Mouse (Mus musculus) kidney, embryonic 16.5 days (tissue): ENCODE data around the gene Slc35a2. TPM values are rescaled to one million over a fixed set of nuclear protein-coding genes. Genes with fewer than 3 reads are reported as not detected.
"Not testable (repeated sequence)": the region's sequence is repeated elsewhere in the genome, so short reads cannot be mapped to it uniquely, and the experiment has no call there.

ENCODE experiments used
- ATAC-seq: fragments of 200-750 bp; cut with Nextera tagmentation; 2 replicates; pipeline ENCODE4 v1.8.0; 2017; ENCODE audit warnings: moderate TSS enrichment; ENCODE audit not compliant: low FRiP score, low TSS enrichment
- H3K27ac ChIP-seq: fragments of 300-500 bp; sonication (generic); 2 replicates; pipeline ENCODE4 v1.5.1; 2014; ENCODE audit warnings: low read length
- H3K27me3 ChIP-seq: fragments of 300-500 bp; sonication (generic); 2 replicates; pipeline ENCODE4 v1.6.1; 2014; ENCODE audit warnings: low read length, control low read depth, mixed read lengths; ENCODE audit not compliant: insufficient read depth
- H3K36me3 ChIP-seq: fragments of 300-500 bp; sonication (generic); 2 replicates; pipeline ENCODE4 v1.6.1; 2014; ENCODE audit warnings: low read length, control low read depth, mixed read lengths; ENCODE audit not compliant: insufficient read depth
- H3K4me1 ChIP-seq: fragments of 300-500 bp; sonication (generic); 2 replicates; pipeline ENCODE4 v1.6.1; 2014; ENCODE audit warnings: low read length, control low read depth, mixed read lengths; ENCODE audit not compliant: insufficient read depth
- H3K4me2 ChIP-seq: fragments of 300-500 bp; sonication (generic); replicated peaks from 2 replicates; pipeline ENCODE4 v1.6.1; 2014; ENCODE audit warnings: low read depth, low read length
- H3K4me3 ChIP-seq: fragments of 300-500 bp; sonication (generic); 2 replicates; pipeline ENCODE4 v1.5.1; 2014; ENCODE audit warnings: mild to moderate bottlenecking, low read length
- H3K9ac ChIP-seq: fragments of 300-500 bp; sonication (generic); replicated peaks from 2 replicates; pipeline ENCODE4 v1.6.1; 2014; ENCODE audit warnings: low read length
- H3K9me3 ChIP-seq: fragments of 300-500 bp; sonication (generic); 2 replicates; pipeline ENCODE4 v1.6.1; 2016; ENCODE audit warnings: low read length, control low read depth
- WGBS: fragments of 180-500 bp; shearing (Covaris S2); extraction: QIAGEN DNeasy Blood & Tissue Kit; methylation state at CpG from one replicate; pipeline ENCODE4 v1.1.7; 2014; 5-methylcytosine and 5-hydroxymethylcytosine counted together
- polyA plus RNA-seq: library from polyadenylated mRNA; unstranded; fragments of >200 nt; fragmentation: Nextera tagmentation; extraction: Ambion mirVana; gene quantifications from 2 replicates; pipeline ENCODE4 v1.2.1, GENCODE M21; 2015

Slc35a2 gene
- polyA plus RNA-seq, 1 experiment from 2014 or later = 41.1 TPM

DNA sequence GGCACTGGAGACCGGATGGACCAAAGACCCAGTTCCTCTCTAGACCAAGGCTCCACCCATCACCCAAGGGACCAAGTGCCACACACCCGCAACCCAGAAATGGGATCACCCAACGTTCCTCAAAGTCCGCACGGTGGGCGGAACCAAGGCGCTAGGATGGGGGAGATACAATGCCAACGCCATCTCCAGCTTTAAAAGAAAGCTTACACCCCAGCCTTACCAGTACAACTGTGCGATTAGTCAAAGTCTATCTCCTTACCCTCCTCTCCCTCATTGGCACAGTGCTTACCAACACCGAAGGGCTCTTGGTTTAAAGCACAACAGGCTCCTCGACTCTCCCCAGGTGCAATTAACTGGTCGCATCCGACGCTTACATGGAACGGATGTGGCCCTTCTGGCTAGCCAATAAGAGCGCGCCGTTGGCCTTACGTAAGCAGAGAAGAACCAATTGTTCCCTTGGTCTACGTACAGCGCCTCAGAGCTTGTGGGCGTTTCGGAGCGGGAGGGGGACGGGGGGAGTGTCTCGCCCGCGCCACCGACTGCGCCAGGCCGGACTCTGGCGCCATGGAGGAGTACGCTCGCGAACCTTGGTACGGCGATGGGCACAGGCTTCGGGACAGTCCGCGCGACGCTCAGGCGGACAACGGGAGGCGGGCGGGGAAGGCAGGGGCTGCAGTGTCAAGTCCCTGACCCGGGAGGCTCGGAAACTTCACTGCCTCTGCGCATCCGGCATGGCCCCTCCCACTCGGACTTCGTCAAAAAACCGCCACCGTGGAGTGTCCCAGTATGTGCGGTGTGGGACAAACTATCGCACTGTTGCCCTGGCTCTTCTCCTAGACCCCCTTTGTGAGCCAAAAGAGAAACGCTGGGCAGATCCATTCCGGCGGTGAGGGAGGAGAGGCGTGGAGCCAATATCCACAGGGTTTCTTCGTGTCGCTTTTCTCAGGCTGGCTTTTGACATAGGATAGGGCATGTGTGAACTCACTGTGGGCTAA lies 15.3 kb downstream of the Slc35a2 start, which contains the start of the genes Pqbp1 and Timm17b:
Pqbp1 (minus strand) TSS at position 390 of the 995 bp plus-strand sequence.
Timm17b (plus strand) TSS at position 478 of the 995 bp plus-strand sequence.
- peak within 1 kb of the TSS; percentile 76 for H3K9ac ChIP-seq
- H3K27ac ChIP-seq = peak within 1 kb of the TSS; percentile 94
- WGBS = 20% methylated on average over 62 of the region's 62 CpGs
- H3K4me2 ChIP-seq = peak within 1 kb of the TSS; percentile 61
- H3K4me3 ChIP-seq = peak within 1 kb of the TSS; percentile 67
- no peaks in the 10 kb centered on the region for H3K27me3 ChIP-seq
- no peaks in the 10 kb centered on the region for H3K9me3 ChIP-seq
- H3K4me1 ChIP-seq = 0 out of 2 replicates have a peak, but pooled peaks cover 3% of the 10 kb centered on the region
- ATAC-seq = peak; percentile 99
- peaks cover 15% of the 10 kb centered on the region for H3K36me3 ChIP-seq

GRCm38 (mm10) chrX:7904441-7904840 lies 20.6 kb downstream of the Slc35a2 start:
- Histone ChIP-seq H3K9ac (no peak overlapping the region), H3K36me3 (0 out of 2 replicates have a peak, but pooled peaks cover 4% of the 10 kb centered on the region), H3K4me2 (no peak overlapping the region), H3K9me3 (no peaks in the 10 kb centered on the region), H3K4me1 (no peaks in the 10 kb centered on the region), H3K4me3 (no peak overlapping the region), H3K27me3 (no peaks in the 10 kb centered on the region), H3K27ac (no peak overlapping the region)
- WGBS = 88% methylated on average over 5 of the region's 5 CpGs
- no peak for ATAC-seq

DNA sequence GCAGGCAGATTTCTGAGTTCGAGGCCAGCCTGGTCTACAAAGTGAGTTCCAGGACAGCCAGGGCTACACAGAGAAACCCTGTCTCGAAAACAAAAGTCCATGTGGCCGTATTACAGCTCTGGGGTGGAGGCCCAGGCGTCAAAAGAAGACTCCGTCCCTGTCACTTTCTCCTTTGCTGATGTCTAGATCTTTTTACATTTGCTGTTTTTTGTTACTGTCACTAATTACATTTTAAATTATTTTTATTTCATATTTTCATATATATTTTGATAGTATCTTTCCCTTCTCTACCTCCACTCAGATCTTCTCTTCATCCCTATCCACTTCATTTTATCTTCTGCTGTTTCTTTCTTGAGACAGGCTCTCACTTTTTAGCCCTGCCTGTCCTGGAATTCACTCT lies 23.9 kb downstream of the Slc35a2 start, which contains the start of gene Gm10491:
Gm10491 (minus strand) TSS at position 101 of the 400 bp plus-strand sequence.
- H3K4me3 ChIP-seq = no peak within 1 kb of the TSS
- H3K9ac ChIP-seq = no peak within 1 kb of the TSS
- no peak for ATAC-seq
- 92% methylated on average over 5 of the region's 5 CpGs for WGBS
- H3K36me3 ChIP-seq = 0 out of 2 replicates have a peak, but pooled peaks cover 4% of the 10 kb centered on the region
- no peaks in the 10 kb centered on the region for H3K9me3 ChIP-seq
- H3K4me1 ChIP-seq = no peaks in the 10 kb centered on the region
- H3K27ac ChIP-seq = no peak within 1 kb of the TSS
- no peak within 1 kb of the TSS for H3K4me2 ChIP-seq
- H3K27me3 ChIP-seq = no peaks in the 10 kb centered on the region

DNA sequence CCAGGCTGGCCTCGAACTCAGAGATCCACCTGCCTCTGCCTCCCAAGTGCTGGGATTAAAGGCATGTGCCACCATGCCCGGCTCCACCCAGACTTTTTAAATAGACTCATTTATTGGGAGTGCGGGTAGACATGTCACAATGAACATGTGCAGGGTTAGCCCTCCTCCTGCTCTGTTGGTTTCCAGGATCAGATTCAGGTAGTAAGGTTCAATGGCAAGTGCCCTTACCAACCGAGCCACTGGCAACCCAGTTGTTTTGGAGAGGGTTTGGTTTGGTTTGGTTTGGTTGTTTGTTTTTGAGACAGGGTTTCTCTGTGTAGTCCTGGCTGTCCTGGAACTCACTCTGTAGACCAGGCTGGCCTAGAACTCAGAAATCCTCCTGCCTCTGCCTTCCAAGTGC lies 25.4 kb downstream of the Slc35a2 start, which contains the start of gene Gm10490:
Gm10490 (plus strand) TSS at position 301 of the 400 bp plus-strand sequence.
- not testable (repeated sequence) for H3K9me3 ChIP-seq, H3K9ac ChIP-seq, ATAC-seq, H3K27me3 ChIP-seq, H3K4me2 ChIP-seq, H3K36me3 ChIP-seq, H3K27ac ChIP-seq, H3K4me1 ChIP-seq, H3K4me3 ChIP-seq
- 91% methylated on average over 4 of the region's 4 CpGs for WGBS

DNA sequence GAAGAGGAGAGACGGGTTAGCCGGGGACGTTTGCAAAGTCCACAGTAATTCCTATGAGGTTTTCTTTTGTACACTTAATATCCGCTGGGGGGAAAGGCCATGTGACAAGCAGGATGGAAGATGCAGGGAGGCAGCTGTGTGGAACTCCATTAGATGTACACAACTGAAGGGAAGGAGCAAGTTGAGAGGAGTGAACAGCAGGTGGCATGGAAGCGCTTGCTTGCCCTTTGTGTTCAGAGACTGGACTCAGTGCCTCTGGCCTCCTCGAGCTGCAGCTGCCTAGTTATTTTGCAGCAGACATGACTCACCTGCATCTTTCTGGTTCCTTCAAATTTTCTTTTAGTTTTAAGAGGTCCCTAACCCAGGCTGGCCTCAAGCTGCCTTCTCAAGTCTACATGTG lies 26.6 kb downstream of the Slc35a2 start:
- 64% methylated on average over 6 of the region's 6 CpGs for WGBS
- Histone ChIP-seq H3K9ac (no peak overlapping the region), H3K27ac (no peak overlapping the region), H3K4me1 (no peaks in the 10 kb centered on the region), H3K36me3 (0 out of 2 replicates have a peak, but pooled peaks cover 4% of the 10 kb centered on the region), H3K9me3 (no peaks in the 10 kb centered on the region), H3K4me3 (no peak overlapping the region), H3K4me2 (no peak overlapping the region), H3K27me3 (no peaks in the 10 kb centered on the region)
- ATAC-seq = no peak

- H3K27ac ChIP-seq, ATAC-seq: not testable (repeated sequence)
- WGBS = 22% methylated on average over 3 of the region's 3 CpGs
Measured at GRCm38 (mm10) chrX:7915669-7916068, 31.8 kb downstream of the Slc35a2 start.

GRCm38 (mm10) chrX:7917960-7918359 lies 34.1 kb downstream of the Slc35a2 start:
- H3K27ac ChIP-seq, H3K4me1 ChIP-seq, H3K9me3 ChIP-seq, H3K9ac ChIP-seq, ATAC-seq, H3K4me3 ChIP-seq, H3K36me3 ChIP-seq, H3K4me2 ChIP-seq: not testable (repeated sequence)
- 66% methylated on average over 6 of the region's 6 CpGs for WGBS
- H3K27me3 ChIP-seq = peaks cover 41% of the 10 kb centered on the region

More at GRCm38 (mm10) chrX:7915669-7916068, 31.8 kb downstream of the Slc35a2 start:
- H3K4me3 ChIP-seq, H3K9me3 ChIP-seq, H3K4me1 ChIP-seq, H3K9ac ChIP-seq, H3K4me2 ChIP-seq, H3K36me3 ChIP-seq: not testable (repeated sequence)
- peaks cover 18% of the 10 kb centered on the region for H3K27me3 ChIP-seq

DNA sequence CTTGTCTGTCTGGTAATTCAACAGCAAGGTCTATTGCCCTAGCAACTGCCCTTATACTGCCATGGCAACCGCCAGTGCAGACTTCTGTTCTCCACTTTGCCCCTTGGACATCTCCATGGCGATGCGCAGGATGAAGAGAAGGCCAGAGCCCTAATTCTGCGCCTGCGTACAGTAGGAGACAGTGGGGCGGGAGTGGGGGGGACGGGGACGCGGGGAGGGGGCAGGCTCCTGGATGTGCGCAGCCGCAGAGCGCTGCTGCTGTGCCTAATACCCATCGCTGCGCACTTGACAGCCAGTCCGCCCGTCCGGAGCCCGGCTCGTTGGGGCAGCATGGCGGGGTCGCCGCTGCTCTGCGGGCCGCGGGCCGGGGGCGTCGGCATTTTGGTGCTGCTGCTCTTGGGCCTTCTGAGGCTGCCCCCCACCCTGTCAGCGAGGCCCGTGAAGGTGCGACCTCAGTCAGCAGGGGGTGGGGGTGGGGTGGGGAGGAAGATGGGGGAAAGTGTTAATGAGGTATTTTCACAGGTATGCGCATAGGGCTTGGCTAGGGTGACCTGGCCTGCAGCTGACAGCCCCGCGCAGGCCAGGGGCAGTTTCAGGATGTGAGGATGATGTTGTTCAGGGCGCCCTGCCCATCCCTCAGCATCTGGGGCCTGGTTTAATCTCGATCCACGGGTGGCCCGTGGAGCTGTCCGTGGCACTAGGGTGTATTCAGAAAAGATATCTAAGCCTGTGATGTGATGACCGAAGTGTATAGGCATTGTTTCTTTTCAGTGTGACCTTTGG lies 36.0 kb downstream of the Slc35a2 start, which contains the start of gene Pcsk1n:
Pcsk1n (plus strand) TSS at position 222 of the 783 bp plus-strand sequence.
- peak within 1 kb of the TSS; percentile 40 for H3K4me2 ChIP-seq
- 23% methylated on average over 36 of the region's 40 CpGs for WGBS
- no peaks in the 10 kb centered on the region for H3K36me3 ChIP-seq
- peaks cover 56% of the 10 kb centered on the region for H3K27me3 ChIP-seq
- no peak within 1 kb of the TSS for H3K9ac ChIP-seq
- peak; percentile 66; the same call in 1 of the 2 replicates for ATAC-seq
- H3K27ac ChIP-seq = no peak within 1 kb of the TSS
- H3K4me1 ChIP-seq = no peaks in the 10 kb centered on the region
- H3K9me3 ChIP-seq = no peaks in the 10 kb centered on the region
- peak within 1 kb of the TSS; percentile 21 for H3K4me3 ChIP-seq

DNA sequence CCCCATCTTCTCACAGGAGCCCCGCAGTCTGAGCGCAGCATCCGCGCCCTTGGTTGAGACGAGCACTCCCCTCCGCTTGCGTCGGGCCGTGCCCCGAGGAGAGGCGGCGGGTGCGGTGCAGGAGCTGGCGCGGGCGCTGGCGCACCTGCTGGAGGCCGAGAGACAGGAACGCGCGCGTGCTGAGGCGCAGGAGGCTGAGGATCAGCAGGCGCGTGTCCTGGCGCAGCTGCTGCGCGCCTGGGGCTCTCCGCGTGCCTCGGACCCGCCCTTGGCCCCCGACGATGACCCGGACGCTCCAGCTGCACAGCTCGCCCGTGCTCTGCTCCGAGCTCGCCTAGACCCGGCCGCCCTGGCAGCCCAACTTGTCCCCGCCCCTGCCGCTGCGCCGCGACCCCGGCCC lies 38.2 kb downstream of the Slc35a2 start:
- 11% methylated on average over 47 of the region's 48 CpGs for WGBS
- Histone ChIP-seq H3K4me1 (no peaks in the 10 kb centered on the region), H3K36me3 (no peaks in the 10 kb centered on the region), H3K27me3 (peaks cover 69% of the 10 kb centered on the region), H3K4me2 (peak overlapping the region; percentile 42), H3K27ac (no peak overlapping the region), H3K9me3 (no peaks in the 10 kb centered on the region), H3K9ac (no peak overlapping the region), H3K4me3 (peak overlapping the region; percentile 27)
- 0 out of 2 replicates have a peak, but pooled peaks have one; percentile 42 for ATAC-seq
